In the genomic region with DNA sequence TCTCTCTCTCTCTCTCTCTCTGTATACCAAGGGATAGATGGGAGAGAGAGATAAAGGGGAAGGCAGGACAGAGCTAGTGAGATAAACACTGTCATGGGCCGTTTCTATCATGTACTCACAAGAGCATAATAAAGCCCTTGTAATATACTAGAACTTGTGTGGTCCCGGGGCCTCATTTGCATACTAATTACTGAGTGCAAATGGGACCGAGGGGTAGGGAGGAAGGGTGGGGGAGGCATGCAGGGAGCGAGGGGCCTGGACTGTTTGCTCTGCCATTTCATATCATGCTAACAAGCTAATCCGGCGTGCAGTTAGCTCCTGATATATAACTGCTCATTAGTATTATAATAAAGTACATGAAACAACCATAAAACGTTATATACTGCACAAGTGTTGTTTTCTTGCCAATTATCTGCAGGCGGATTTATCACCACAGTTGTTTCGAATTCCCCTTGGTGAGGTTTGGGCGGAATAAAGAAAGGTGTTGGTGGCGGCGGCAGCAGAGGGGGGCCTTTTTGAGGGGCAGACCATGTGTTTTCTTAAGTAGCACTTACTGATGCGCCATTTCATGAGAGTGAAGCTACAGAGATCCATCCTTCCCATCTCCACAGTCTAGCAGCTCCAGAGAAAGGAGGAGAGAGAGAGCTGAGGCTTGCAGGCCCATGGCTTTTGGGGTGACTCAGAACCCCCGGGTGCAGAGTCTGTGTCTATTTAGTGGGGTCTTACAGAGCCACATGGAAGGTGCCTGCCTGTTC, we compare ENCODE assay signal across 11 mouse cellular contexts.
DNase-seq lines count a peak whose midpoint lies in the region; ATAC-seq lines count a peak whose summit lies in the region.
"Had no signal": no experiment of that assay in that cellular context is flagged by ENCODE, and none has a peak within 500 bp of the region (broad histone marks: within the 10 kb centered on the region; RNA-seq: fewer than 3 reads in every experiment).

No protein-coding gene starts in this region.

- no peak overlapping the region for H3K27ac ChIP-seq in neural tube, embryonic 11.5 days (ENCODE audit: low read depth, low read length)
- no peak overlapping the region for H3K27ac ChIP-seq in hindbrain, embryonic 15.5 days (replicated peaks)
- peak overlapping the region; percentile 17; the same call in 1 of the 2 replicates for H3K27ac ChIP-seq in midbrain, embryonic 14.5 days (replicated peaks; ENCODE audit: low read depth, low read length)
- H3K27ac ChIP-seq: liver, embryonic 14.5 days had no signal

- H3K9ac ChIP-seq in neural tube, embryonic 11.5 days (ENCODE audit: low read length) = no peak overlapping the region
- H3K9ac ChIP-seq in hindbrain, embryonic 15.5 days = no peak overlapping the region
- no peak overlapping the region for H3K9ac ChIP-seq in midbrain, embryonic 14.5 days (replicated peaks; ENCODE audit: low read length)
- H3K9ac ChIP-seq: liver, embryonic 14.5 days had no signal

- H3K4me3 ChIP-seq in neural tube, embryonic 11.5 days (ENCODE audit: low read depth, low read length) = no peak overlapping the region
- no peak overlapping the region for H3K4me3 ChIP-seq in hindbrain, embryonic 15.5 days
- no peak overlapping the region for H3K4me3 ChIP-seq in midbrain, embryonic 14.5 days (replicated peaks; ENCODE audit: low read depth, low read length)

- peaks cover 56% of the 10 kb centered on the region for H3K27me3 ChIP-seq in neural tube, embryonic 11.5 days (ENCODE audit: control insufficient read depth, insufficient read depth, low read length)
- peaks cover 59% of the 10 kb centered on the region for H3K27me3 ChIP-seq in hindbrain, embryonic 15.5 days
- peaks cover 68% of the 10 kb centered on the region for H3K27me3 ChIP-seq in midbrain, embryonic 14.5 days (ENCODE audit: control insufficient read depth, insufficient read depth, low read length)

- H3K4me1 ChIP-seq in neural tube, embryonic 11.5 days (ENCODE audit: control insufficient read depth, insufficient read depth, low read length) = peaks cover 3% of the 10 kb centered on the region; the same call in 1 of the 2 replicates
- peaks cover 13% of the 10 kb centered on the region for H3K4me1 ChIP-seq in hindbrain, embryonic 15.5 days (replicated peaks)
- H3K4me1 ChIP-seq in midbrain, embryonic 14.5 days (ENCODE audit: control insufficient read depth, insufficient read depth, low read length) = peaks cover 6% of the 10 kb centered on the region; the same call in 1 of the 2 replicates

- WGBS in neural tube, embryonic 11.5 days = 52% methylated on average over 14 of the region's 14 CpGs
- WGBS in hindbrain, embryonic 15.5 days = 40% methylated on average over 14 of the region's 14 CpGs
- 44% methylated on average over 14 of the region's 14 CpGs for WGBS in midbrain, embryonic 14.5 days

- ATAC-seq in neural tube, embryonic 11.5 days (ENCODE audit: insufficient read depth, low FRiP score, low TSS enrichment) = 0 out of 2 replicates have a peak, but pooled peaks have one; percentile 38
- ATAC-seq in hindbrain, embryonic 15.5 days (ENCODE audit: low FRiP score, low read depth) = peak; percentile 80
- peak; percentile 71; the same call in 1 of the 2 replicates for ATAC-seq in midbrain, embryonic 14.5 days (ENCODE audit: low FRiP score, low TSS enrichment)

- H3K36me3 ChIP-seq in neural tube, embryonic 11.5 days (ENCODE audit: control insufficient read depth, insufficient read depth, low read length) = no peaks in the 10 kb centered on the region
- H3K36me3 ChIP-seq in hindbrain, embryonic 15.5 days = no peaks in the 10 kb centered on the region
- H3K36me3 ChIP-seq in midbrain, embryonic 14.5 days (ENCODE audit: control insufficient read depth, insufficient read depth, low read length) = no peaks in the 10 kb centered on the region

- no peak for DNase-seq in neural tube, embryonic 11.5 days (ENCODE audit: low spot score)
- DNase-seq in neural tube, embryonic 10.5 days (ENCODE audit: extremely low spot score, low spot score) = no peak
- peak; percentile 71 for DNase-seq in midbrain, embryonic 14.5 days
- no peak for DNase-seq in urinary bladder, postnatal 4 days (ENCODE audit: low spot score in 2 of 2)
- DNase-seq in layer of hippocampus, postnatal 25 days (ENCODE audit: extremely low spot score in 1 of 2, low spot score in 1 of 2) = no peak
- no peak for DNase-seq in right cerebral cortex, postnatal 14 days
- DNase-seq in thymus, postnatal 36 days = no peak
- DNase-seq: cerebellum, adult 11-12 months; lung, postnatal 36 days had no signal

- H3K9me3 ChIP-seq in neural tube, embryonic 11.5 days (ENCODE audit: control insufficient read depth, low read length) = no peaks in the 10 kb centered on the region
- no peaks in the 10 kb centered on the region for H3K9me3 ChIP-seq in hindbrain, embryonic 15.5 days
- no peaks in the 10 kb centered on the region for H3K9me3 ChIP-seq in midbrain, embryonic 14.5 days (ENCODE audit: control insufficient read depth, low read length)

- no peak overlapping the region for H3K4me2 ChIP-seq in neural tube, embryonic 11.5 days (ENCODE audit: low read depth)
- H3K4me2 ChIP-seq in hindbrain, embryonic 15.5 days = no peak overlapping the region
- no peak overlapping the region for H3K4me2 ChIP-seq in midbrain, embryonic 14.5 days (ENCODE audit: low read length)
